Mouse (Mus musculus) hindbrain, embryonic 11.5 days (tissue): ENCODE results near the gene Eaf2. TPM values are rescaled to one million over a fixed set of nuclear protein-coding genes. Genes with fewer than 3 reads are reported as not detected.

Experiments
- ATAC-seq: fragments of 200-750 bp; cut with Nextera tagmentation; 2 replicates; pipeline ENCODE4 v1.8.0; 2017; ENCODE audit warnings: mild to moderate bottlenecking, moderate TSS enrichment, moderate library complexity; ENCODE audit not compliant: low FRiP score
- DNase-seq: peaks from one replicate; pipeline ENCODE4 v3.0.0-alpha.2; 2015; ENCODE audit warnings: low spot score
- H3K27ac ChIP-seq: fragments of 300-500 bp; sonication (generic); 2 replicates; pipeline ENCODE4 v1.5.1; 2014; ENCODE audit warnings: mild to moderate bottlenecking, low read depth, low read length
- H3K27me3 ChIP-seq: fragments of 300-500 bp; sonication (generic); 2 replicates; pipeline ENCODE4 v1.6.1; 2014; ENCODE audit warnings: mild to moderate bottlenecking, low read length, moderate library complexity, mixed read lengths; ENCODE audit not compliant: control insufficient read depth, insufficient read depth
- H3K36me3 ChIP-seq: fragments of 300-500 bp; sonication (generic); 2 replicates; pipeline ENCODE4 v1.6.1; 2014; ENCODE audit warnings: mild to moderate bottlenecking, low read length, moderate library complexity, mixed read lengths; ENCODE audit not compliant: control insufficient read depth, insufficient read depth
- H3K4me1 ChIP-seq: fragments of 300-500 bp; sonication (generic); replicated peaks from 2 replicates; pipeline ENCODE4 v1.6.1; 2014; ENCODE audit warnings: low read length, mixed read lengths; ENCODE audit not compliant: control insufficient read depth, insufficient read depth
- H3K4me2 ChIP-seq: fragments of 300-500 bp; sonication (generic); replicated peaks from 2 replicates; pipeline ENCODE4 v1.6.1; 2014; ENCODE audit warnings: mild to moderate bottlenecking, low read depth, low read length
- H3K4me3 ChIP-seq: fragments of 300-500 bp; sonication (generic); 2 replicates; pipeline ENCODE4 v1.5.1; 2014; ENCODE audit warnings: low read depth, low read length
- H3K9ac ChIP-seq: fragments of 300-500 bp; sonication (generic); 2 replicates; pipeline ENCODE4 v1.6.1; 2014; ENCODE audit warnings: low read depth, low read length
- H3K9me3 ChIP-seq: fragments of 300-500 bp; sonication (generic); 2 replicates; pipeline ENCODE4 v1.6.1; 2016; ENCODE audit warnings: low read length; ENCODE audit not compliant: control insufficient read depth
- WGBS: fragments of 180-500 bp; shearing (Covaris S2); extraction: QIAGEN DNeasy Blood & Tissue Kit; methylation state at CpG from one replicate; pipeline ENCODE4 v1.1.7; 2014; 5-methylcytosine and 5-hydroxymethylcytosine counted together
- polyA plus RNA-seq: library from polyadenylated mRNA; unstranded; fragments of >200 nt; fragmentation: Nextera tagmentation; extraction: Ambion mirVana; gene quantifications from 2 replicates; pipeline ENCODE4 v1.2.1, GENCODE M21; 2014

The Eaf2 gene
- polyA plus RNA-seq, 1 experiment from 2014 or later, result 1.3 TPM

DNA sequence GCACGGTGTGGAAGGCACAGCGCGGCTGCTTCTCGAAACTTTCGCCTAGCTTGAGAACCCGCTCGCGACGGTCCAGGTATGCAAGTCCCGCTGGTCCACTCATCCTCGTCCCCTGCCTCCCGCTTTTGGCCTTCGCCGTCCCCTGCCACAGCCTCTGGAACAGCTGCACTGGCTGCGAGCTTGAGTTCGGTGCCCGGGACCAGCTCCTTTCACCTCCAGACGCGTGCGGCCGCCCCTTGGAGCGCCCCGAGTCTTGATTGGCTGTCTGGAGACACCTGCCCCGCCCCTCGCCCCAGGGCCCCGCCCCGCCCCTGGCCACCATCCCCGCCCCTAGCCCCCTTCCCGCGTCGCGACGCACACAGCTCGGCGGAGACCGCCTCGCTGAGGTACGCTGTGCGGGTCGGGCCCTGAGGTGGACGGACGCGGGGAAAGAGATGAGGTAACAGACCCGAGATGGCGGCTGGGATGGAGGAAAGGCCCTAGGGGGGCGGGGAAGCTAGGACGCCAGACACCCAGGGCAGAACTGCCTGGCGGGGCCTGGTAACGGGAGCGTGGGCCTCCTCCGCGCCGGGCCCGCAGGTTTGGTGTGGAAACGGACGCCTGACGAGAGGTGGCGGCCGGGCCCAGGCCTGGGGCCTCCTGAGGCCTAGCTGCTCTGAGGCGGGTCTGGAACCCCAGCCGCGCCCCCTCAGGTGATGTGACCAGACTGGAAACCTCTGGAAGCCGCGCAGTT, 46.6 kb downstream of the Eaf2 start, which contains the start of gene Iqcb1:
TSS of gene Iqcb1 (plus strand) at position 332 of the 733 bp plus-strand sequence.
- H3K36me3 ChIP-seq, result no peaks in the 10 kb centered on the region
- H3K27ac ChIP-seq, result peak within 1 kb of the TSS; percentile 51; the same call in 1 of the 2 replicates
- no peaks in the 10 kb centered on the region for H3K4me1 ChIP-seq
- peak within 1 kb of the TSS; percentile 75 for H3K9ac ChIP-seq
- DNase-seq (peak; percentile 87), ATAC-seq (peak; percentile 99)
- no peaks in the 10 kb centered on the region for H3K9me3 ChIP-seq
- H3K4me3 ChIP-seq, result peak within 1 kb of the TSS; percentile 80
- H3K4me2 ChIP-seq, result peak within 1 kb of the TSS; percentile 82
- under 1% methylated on average over 61 of the region's 64 CpGs for WGBS
- H3K27me3 ChIP-seq, result no peaks in the 10 kb centered on the region

DNA sequence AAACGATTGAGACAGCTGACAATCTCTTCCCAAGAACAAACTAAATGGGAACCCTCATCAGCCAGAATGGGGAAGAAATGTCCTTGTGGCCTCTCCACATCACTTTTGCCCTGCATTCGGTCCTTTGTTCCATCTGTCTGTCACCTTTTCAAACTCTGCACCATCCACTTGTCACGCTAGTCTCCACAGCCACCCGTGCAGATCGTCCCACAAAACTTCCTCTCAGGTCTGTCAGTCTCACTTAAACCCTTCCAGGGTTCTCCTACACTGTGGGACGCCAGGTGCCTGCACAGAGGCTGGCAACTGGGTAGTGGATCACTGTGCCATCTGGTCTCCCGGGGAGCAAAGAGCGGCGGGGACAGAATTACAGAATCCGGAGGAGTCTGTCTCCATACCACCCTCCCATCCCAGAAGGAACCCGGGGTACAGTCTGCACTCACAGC, 47.2 kb downstream of the Eaf2 start:
- Histone ChIP-seq H3K9ac (peak overlapping the region; percentile 36; the same call in 1 of the 2 replicates), H3K4me1 (no peaks in the 10 kb centered on the region), H3K27me3 (no peaks in the 10 kb centered on the region), H3K4me2 (peak overlapping the region; percentile 82), H3K27ac (no peak overlapping the region), H3K4me3 (peak overlapping the region; percentile 80), H3K9me3 (no peaks in the 10 kb centered on the region), H3K36me3 (no peaks in the 10 kb centered on the region)
- WGBS, result 2% methylated on average over 11 of the region's 11 CpGs
- DNase-seq (no peak), ATAC-seq (no peak)

GRCm38 (mm10) chr16:36821474-36821873, 53.3 kb downstream of the Eaf2 start:
- H3K4me3 ChIP-seq, result no peak overlapping the region
- no peaks in the 10 kb centered on the region for H3K4me1 ChIP-seq
- no peak overlapping the region for H3K4me2 ChIP-seq
- H3K9me3 ChIP-seq, result no peaks in the 10 kb centered on the region
- no peaks in the 10 kb centered on the region for H3K27me3 ChIP-seq
- DNase-seq (peak; percentile 8), ATAC-seq (no peak)
- H3K9ac ChIP-seq, result no peak overlapping the region
- 10% methylated on average over 3 of the region's 3 CpGs for WGBS
- H3K36me3 ChIP-seq, result no peaks in the 10 kb centered on the region
- no peak overlapping the region for H3K27ac ChIP-seq

- no peaks in the 10 kb centered on the region for H3K9me3 ChIP-seq
- no peak overlapping the region for H3K9ac ChIP-seq
- H3K27ac ChIP-seq, result no peak overlapping the region
- H3K36me3 ChIP-seq, result no peaks in the 10 kb centered on the region
- no peaks in the 10 kb centered on the region for H3K27me3 ChIP-seq
- DNase-seq (no peak), ATAC-seq (no peak)
- H3K4me2 ChIP-seq, result no peak overlapping the region
- 82% methylated on average over 3 of the region's 3 CpGs for WGBS
- H3K4me3 ChIP-seq, result no peak overlapping the region
- no peaks in the 10 kb centered on the region for H3K4me1 ChIP-seq
Measured at GRCm38 (mm10) chr16:36820747-36821146, 54.1 kb downstream of the Eaf2 start.

DNA sequence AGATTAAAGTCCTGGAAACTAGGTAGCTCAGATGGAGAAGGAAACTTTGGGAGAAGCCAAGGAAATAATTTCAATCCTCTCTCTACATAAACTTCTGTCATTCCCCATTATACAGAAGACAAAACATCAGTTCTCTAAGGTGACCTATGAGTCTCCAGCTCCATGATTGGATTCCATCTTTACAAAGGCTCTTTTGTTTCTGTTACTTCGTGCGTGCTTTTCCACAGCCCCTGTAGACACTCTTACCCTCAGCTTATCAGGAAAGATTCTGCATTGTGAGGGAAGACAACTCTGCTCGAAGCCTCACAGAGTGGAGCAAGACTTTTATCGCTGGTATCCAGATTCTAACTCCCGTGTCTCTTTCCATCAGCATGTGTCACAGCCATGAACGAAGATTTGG, 54.8 kb downstream of the Eaf2 start:
- Histone ChIP-seq H3K27ac (no peak overlapping the region), H3K9me3 (no peaks in the 10 kb centered on the region), H3K27me3 (no peaks in the 10 kb centered on the region), H3K4me1 (no peaks in the 10 kb centered on the region), H3K4me2 (no peak overlapping the region), H3K36me3 (no peaks in the 10 kb centered on the region), H3K4me3 (no peak overlapping the region), H3K9ac (no peak overlapping the region)
- no peak for ATAC-seq
- no peak for DNase-seq
- 63% methylated on average over 6 of the region's 6 CpGs for WGBS

GRCm38 (mm10) chr16:36817321-36817926, 57.4 kb downstream of the Eaf2 start:
- no peak overlapping the region for H3K9ac ChIP-seq

DNA sequence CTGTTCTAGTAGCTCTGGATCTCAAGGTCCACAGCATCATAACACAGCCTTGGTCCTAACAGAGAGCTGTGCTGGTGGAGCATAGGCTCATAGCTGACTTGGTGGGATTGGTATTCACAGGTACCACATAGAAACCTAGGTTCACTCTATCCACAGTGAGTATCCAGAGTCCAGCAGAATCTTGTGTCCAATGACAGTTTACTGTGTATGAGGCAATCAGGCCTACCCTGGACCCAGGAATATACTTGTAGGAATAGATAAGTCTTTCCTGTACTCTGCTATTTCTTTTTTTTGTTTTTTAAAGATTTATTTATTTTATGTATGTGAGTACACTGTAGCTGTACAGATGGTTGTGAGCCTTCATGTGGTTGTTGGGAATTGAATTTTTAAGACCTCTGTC, 57.9 kb downstream of the Eaf2 start:
- DNase-seq (no peak), ATAC-seq (no peak; the same call in 1 of the 2 replicates)
- no peak overlapping the region for H3K9ac ChIP-seq
- no peak overlapping the region for H3K27ac ChIP-seq
- no peak overlapping the region for H3K4me2 ChIP-seq
- no peak overlapping the region for H3K4me3 ChIP-seq
- H3K27me3 ChIP-seq, result no peaks in the 10 kb centered on the region
- H3K9me3 ChIP-seq, result no peaks in the 10 kb centered on the region
- H3K36me3 ChIP-seq, result no peaks in the 10 kb centered on the region
- H3K4me1 ChIP-seq, result no peaks in the 10 kb centered on the region

More at GRCm38 (mm10) chr16:36817321-36817926, 57.4 kb downstream of the Eaf2 start:
- Histone ChIP-seq H3K9me3 (no peaks in the 10 kb centered on the region), H3K4me1 (no peaks in the 10 kb centered on the region), H3K4me2 (no peak overlapping the region), H3K36me3 (no peaks in the 10 kb centered on the region), H3K27me3 (no peaks in the 10 kb centered on the region), H3K4me3 (no peak overlapping the region), H3K27ac (no peak overlapping the region)
- peak; percentile 81 for DNase-seq
- peak; percentile 91 for ATAC-seq
- 23% methylated on average over 7 of the region's 7 CpGs for WGBS

GRCm38 (mm10) chr16:36813680-36814079, 61.1 kb downstream of the Eaf2 start:
- no peak for DNase-seq
- no peak overlapping the region for H3K4me2 ChIP-seq
- no peaks in the 10 kb centered on the region for H3K27me3 ChIP-seq
- WGBS, result 62% methylated on average over 3 of the region's 3 CpGs
- H3K27ac ChIP-seq, result no peak overlapping the region
- no peak for ATAC-seq
- H3K4me3 ChIP-seq, result no peak overlapping the region
- no peaks in the 10 kb centered on the region for H3K4me1 ChIP-seq
- H3K36me3 ChIP-seq, result no peaks in the 10 kb centered on the region
- no peak overlapping the region for H3K9ac ChIP-seq
- H3K9me3 ChIP-seq, result no peaks in the 10 kb centered on the region

DNA sequence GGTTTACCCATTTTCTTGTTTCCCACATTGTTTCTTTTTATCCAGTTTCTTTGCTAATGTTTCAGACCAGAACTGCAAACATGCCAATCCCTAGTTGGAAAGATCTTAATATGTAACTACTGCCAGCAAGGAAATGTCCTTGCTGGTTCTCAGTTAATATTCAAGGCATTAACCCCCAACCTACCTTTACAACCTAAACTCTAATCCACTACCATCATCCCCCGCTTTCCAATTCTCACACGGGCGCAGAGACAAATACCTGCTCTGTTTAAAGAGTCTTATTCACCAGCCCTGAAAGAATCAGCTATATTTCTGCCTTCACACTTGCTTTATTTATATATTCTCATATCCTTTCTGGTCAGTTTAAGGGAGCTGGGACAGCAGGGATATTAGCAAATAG, 66.2 kb downstream of the Eaf2 start:
- H3K4me3 ChIP-seq, result no peak overlapping the region
- no peaks in the 10 kb centered on the region for H3K36me3 ChIP-seq
- no peak overlapping the region for H3K27ac ChIP-seq
- H3K4me2 ChIP-seq, result no peak overlapping the region
- no peaks in the 10 kb centered on the region for H3K27me3 ChIP-seq
- DNase-seq, result no peak
- ATAC-seq, result no peak
- no peak overlapping the region for H3K9ac ChIP-seq
- H3K9me3 ChIP-seq, result no peaks in the 10 kb centered on the region
- WGBS, result 86% methylated on average over 3 of the region's 3 CpGs
- H3K4me1 ChIP-seq, result no peaks in the 10 kb centered on the region
